Mouse (Mus musculus): ENCODE data around the gene Cpne8. TPM values are rescaled to one million over a fixed set of nuclear protein-coding genes. Genes with fewer than 3 reads are reported as not detected.

Cpne8 gene
- polyA plus RNA-seq, 1 experiment = 21.4 TPM

DNA sequence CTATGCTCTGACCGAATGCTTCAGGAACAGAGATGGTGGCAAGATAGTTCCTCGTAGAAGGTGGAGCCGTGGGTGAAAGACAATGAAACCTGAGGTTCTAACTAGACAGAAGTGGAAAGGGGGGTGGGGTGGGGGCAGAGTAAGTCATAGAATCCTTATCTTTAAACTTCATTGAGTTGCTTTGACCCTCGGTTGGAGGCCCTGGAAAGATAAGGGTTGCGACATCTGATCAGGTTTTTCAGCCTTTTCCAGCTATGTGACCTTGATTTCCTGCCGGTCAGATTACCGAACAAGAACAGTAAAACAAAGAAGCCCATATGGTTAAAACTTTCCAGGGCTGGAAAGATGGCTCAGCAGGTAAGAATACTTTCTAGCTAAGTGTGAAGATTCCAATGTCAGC, 89.6 kb downstream of the Cpne8 start:
- Histone ChIP-seq H3K27ac (ENCODE audit: insufficient read depth, low read length) (no peak overlapping the region), H3K4me3 (ENCODE audit: insufficient read depth, low read length) (no peak overlapping the region), H3K4me1 (ENCODE audit: control insufficient read depth, insufficient read depth, low read length) (no peaks in the 10 kb centered on the region)
- TF ChIP-seq POLR2A (IDR thresholded peaks at IDR 0.05; ENCODE audit: low read depth, low read length) (no peak), CTCF (IDR thresholded peaks at IDR 0.05; ENCODE audit: borderline replicate concordance, insufficient read depth, low read length) (no peak)

DNA sequence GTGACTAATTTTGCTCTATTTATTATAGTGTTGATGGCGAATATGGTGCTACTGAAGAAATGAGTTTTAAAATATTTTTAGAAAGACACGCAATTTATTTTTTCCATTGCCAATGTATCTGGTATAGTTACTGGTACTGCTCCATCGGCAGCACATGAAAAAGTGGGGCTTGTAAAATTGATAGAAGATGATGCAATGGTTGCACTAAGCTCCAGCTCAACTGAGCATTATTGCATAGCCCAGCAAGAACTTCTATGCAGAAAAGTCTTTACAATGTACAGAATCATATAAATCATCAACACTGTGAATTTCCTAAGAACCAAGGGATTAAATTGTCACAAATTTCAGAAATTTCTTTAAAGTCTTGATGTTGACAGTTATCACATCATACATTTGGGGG, 101.8 kb downstream of the Cpne8 start:
- TF ChIP-seq POLR2A (IDR thresholded peaks at IDR 0.05; ENCODE audit: low read depth, low read length) = no peak
- TF ChIP-seq CTCF (IDR thresholded peaks at IDR 0.05; ENCODE audit: borderline replicate concordance, insufficient read depth, low read length) = no peak
- no peak overlapping the region for H3K4me3 ChIP-seq (ENCODE audit: insufficient read depth, low read length)
- H3K4me1 ChIP-seq (ENCODE audit: control insufficient read depth, insufficient read depth, low read length) = no peaks in the 10 kb centered on the region
- no peak overlapping the region for H3K27ac ChIP-seq (ENCODE audit: insufficient read depth, low read length)

DNA sequence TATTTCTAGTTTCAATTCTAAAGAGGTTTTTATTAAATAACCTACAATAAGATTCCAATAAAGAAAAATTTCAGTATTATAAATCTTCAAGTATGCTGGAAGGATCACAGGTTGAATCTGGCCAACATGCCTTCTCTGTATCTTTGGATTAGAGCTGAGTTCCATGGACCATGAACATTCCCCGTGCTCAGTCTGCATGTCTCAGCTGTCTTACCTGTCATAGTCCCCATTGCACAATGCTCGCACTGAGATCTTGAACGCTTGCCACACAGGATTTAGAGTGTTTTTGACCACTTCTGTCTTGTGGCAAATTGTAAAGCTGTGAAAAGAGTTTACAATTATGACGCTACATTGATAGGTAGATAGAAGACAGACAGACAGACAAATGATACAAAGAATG, 110.0 kb downstream of the Cpne8 start:
- H3K4me3 ChIP-seq (ENCODE audit: insufficient read depth, low read length) = no peak overlapping the region
- H3K27ac ChIP-seq (ENCODE audit: insufficient read depth, low read length) = no peak overlapping the region
- no peak for TF ChIP-seq CTCF (IDR thresholded peaks at IDR 0.05; ENCODE audit: borderline replicate concordance, insufficient read depth, low read length)
- no peak for TF ChIP-seq POLR2A (IDR thresholded peaks at IDR 0.05; ENCODE audit: low read depth, low read length)
- 0 out of 2 replicates have a peak, but pooled peaks cover under 1% of the 10 kb centered on the region for H3K4me1 ChIP-seq (ENCODE audit: control insufficient read depth, insufficient read depth, low read length)

DNA sequence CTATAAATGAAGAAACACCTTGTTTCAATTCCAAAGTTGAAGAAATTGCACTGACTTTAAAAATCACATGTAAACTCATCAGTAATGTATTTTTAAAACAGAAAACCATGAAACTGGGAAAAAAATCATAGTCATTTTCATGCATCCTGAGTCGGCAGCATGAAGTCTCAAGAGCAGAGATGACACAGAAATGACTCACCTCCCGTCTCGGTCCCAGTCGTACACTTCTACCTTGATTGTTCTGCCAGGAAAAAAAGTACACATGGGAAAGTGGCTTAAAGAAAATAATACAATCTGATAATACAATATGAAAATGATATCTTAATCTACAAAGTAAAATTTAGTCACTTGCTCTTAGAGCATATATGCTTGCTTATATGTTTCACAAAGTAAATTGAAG, 111.2 kb downstream of the Cpne8 start:
- Histone ChIP-seq H3K27ac (ENCODE audit: insufficient read depth, low read length) (no peak overlapping the region), H3K4me1 (ENCODE audit: control insufficient read depth, insufficient read depth, low read length) (0 out of 2 replicates have a peak, but pooled peaks cover 3% of the 10 kb centered on the region), H3K4me3 (ENCODE audit: insufficient read depth, low read length) (no peak overlapping the region)
- TF ChIP-seq POLR2A (IDR thresholded peaks at IDR 0.05; ENCODE audit: low read depth, low read length) (no peak), CTCF (IDR thresholded peaks at IDR 0.05; ENCODE audit: borderline replicate concordance, insufficient read depth, low read length) (no peak)

DNA sequence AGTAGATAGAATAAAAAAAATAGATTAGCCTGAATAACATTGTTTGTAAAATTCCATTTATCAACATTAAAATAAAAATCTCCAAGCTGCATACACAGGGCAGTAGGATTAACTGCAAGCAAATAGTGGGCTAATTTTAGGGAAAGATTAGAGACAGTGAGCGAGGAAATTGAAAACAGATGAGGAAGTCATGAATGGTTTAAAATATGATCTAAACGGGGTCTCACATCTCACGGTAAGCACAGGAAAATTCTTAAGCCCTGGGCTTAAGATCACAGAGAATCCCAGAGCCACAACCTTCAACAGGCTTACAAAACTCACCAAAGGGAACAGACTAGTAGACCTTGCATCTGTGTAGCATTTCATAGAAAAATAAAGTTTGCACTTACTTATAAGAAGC, 115.2 kb downstream of the Cpne8 start:
- Histone ChIP-seq H3K27ac (ENCODE audit: insufficient read depth, low read length) (no peak overlapping the region), H3K4me3 (ENCODE audit: insufficient read depth, low read length) (no peak overlapping the region), H3K4me1 (ENCODE audit: control insufficient read depth, insufficient read depth, low read length) (0 out of 2 replicates have a peak, but pooled peaks cover 3% of the 10 kb centered on the region)
- TF ChIP-seq POLR2A (IDR thresholded peaks at IDR 0.05; ENCODE audit: low read depth, low read length) = no peak
- no peak for TF ChIP-seq CTCF (IDR thresholded peaks at IDR 0.05; ENCODE audit: borderline replicate concordance, insufficient read depth, low read length)

DNA sequence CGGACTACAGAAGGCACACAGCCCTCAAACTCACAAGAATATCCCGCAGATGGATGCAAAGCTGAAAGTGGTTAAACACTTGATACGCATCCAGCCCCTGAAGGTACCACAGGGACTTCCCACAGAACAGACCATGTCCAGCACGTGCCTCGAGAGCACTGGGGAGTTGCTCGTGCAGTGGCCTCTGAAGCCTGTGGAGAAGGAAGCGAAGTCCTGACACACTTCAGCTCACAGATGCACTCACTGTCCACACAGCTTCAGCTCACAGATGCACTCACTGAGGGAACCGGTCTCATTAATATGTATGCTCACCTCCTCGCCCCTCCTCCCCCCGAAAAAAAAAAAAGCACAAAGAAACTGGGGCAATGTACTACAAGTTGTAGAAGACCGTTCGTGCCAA, 117.6 kb downstream of the Cpne8 start:
- TF ChIP-seq CTCF (IDR thresholded peaks at IDR 0.05; ENCODE audit: borderline replicate concordance, insufficient read depth, low read length) = no peak
- no peak for TF ChIP-seq POLR2A (IDR thresholded peaks at IDR 0.05; ENCODE audit: low read depth, low read length)
- no peak overlapping the region for H3K4me3 ChIP-seq (ENCODE audit: insufficient read depth, low read length)
- H3K27ac ChIP-seq (ENCODE audit: insufficient read depth, low read length) = no peak overlapping the region
- 0 out of 2 replicates have a peak, but pooled peaks cover 3% of the 10 kb centered on the region for H3K4me1 ChIP-seq (ENCODE audit: control insufficient read depth, insufficient read depth, low read length)

DNA sequence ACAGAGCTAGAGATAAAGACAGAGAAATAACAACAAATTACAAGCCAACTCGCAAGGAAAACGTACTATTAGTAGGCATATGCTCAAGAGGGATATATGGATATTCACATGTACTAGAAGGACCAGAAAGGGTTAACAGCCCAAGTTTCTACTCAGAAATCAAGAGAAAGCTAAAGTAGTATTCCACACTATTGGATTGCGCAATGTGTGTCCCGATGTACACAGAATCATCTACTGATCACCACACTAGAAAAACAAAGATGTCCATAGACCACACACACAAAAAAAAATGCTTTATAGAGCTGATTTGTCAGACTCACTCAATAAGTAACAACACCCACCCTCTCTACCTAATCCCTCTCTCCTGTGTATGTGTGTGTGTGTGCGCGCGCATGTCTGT, 130.6 kb downstream of the Cpne8 start:
- no peak overlapping the region for H3K27ac ChIP-seq (ENCODE audit: insufficient read depth, low read length)
- H3K4me3 ChIP-seq (ENCODE audit: insufficient read depth, low read length) = no peak overlapping the region
- TF ChIP-seq CTCF (IDR thresholded peaks at IDR 0.05; ENCODE audit: borderline replicate concordance, insufficient read depth, low read length) (no peak), POLR2A (IDR thresholded peaks at IDR 0.05; ENCODE audit: low read depth, low read length) (no peak)

DNA sequence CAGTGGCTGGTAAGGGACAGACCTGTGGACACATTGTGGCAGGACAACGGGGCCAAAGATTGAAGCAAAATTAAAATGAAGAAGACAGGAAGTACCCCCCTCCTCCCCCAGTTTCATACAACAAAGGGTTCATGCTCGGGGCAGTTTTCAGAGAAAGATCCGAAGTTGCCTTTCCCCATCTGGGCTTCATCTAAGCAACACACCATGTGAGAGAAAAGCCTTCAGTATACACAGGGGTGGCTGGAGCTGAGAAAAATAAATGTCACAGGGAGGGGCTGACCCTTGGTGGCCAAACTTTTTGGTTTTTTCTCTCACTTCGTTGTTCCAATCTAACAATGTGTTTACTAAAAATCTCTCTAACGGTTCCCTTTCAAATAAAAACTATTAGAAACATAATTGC, 135.8 kb downstream of the Cpne8 start:
- TF ChIP-seq CTCF (IDR thresholded peaks at IDR 0.05; ENCODE audit: borderline replicate concordance, insufficient read depth, low read length) = no peak
- TF ChIP-seq POLR2A (IDR thresholded peaks at IDR 0.05; ENCODE audit: low read depth, low read length) = no peak
- Histone ChIP-seq H3K4me3 (ENCODE audit: insufficient read depth, low read length) (no peak overlapping the region), H3K27ac (ENCODE audit: insufficient read depth, low read length) (no peak overlapping the region), H3K4me1 (ENCODE audit: control insufficient read depth, insufficient read depth, low read length) (no peaks in the 10 kb centered on the region)

More for the DNA sequence above, 130.6 kb downstream of the Cpne8 start:
- H3K4me1 ChIP-seq (ENCODE audit: control insufficient read depth, insufficient read depth, low read length) = no peaks in the 10 kb centered on the region

DNA sequence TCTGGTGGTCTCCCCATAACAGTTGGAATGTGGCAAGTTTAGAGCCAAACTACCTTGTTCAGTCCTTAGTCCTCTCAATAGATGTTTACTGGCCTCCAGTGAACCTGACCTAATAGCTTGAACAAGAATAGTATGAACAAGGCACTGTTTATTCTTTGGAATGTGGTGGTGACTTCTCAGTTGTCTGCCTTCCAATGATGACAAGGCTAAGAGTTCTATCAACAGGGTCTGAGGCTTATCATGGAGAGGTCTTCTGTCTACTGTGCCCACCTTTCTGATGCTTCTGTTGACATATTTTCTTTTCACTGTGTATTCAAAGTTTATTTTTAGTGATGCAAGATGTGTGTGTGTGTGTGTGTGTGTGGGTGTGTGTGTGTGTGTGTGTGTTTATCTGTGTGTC, 137.1 kb downstream of the Cpne8 start:
- H3K27ac ChIP-seq (ENCODE audit: insufficient read depth, low read length) = no peak overlapping the region
- no peak overlapping the region for H3K4me3 ChIP-seq (ENCODE audit: insufficient read depth, low read length)
- no peak for TF ChIP-seq CTCF (IDR thresholded peaks at IDR 0.05; ENCODE audit: borderline replicate concordance, insufficient read depth, low read length)
- no peaks in the 10 kb centered on the region for H3K4me1 ChIP-seq (ENCODE audit: control insufficient read depth, insufficient read depth, low read length)

DNA sequence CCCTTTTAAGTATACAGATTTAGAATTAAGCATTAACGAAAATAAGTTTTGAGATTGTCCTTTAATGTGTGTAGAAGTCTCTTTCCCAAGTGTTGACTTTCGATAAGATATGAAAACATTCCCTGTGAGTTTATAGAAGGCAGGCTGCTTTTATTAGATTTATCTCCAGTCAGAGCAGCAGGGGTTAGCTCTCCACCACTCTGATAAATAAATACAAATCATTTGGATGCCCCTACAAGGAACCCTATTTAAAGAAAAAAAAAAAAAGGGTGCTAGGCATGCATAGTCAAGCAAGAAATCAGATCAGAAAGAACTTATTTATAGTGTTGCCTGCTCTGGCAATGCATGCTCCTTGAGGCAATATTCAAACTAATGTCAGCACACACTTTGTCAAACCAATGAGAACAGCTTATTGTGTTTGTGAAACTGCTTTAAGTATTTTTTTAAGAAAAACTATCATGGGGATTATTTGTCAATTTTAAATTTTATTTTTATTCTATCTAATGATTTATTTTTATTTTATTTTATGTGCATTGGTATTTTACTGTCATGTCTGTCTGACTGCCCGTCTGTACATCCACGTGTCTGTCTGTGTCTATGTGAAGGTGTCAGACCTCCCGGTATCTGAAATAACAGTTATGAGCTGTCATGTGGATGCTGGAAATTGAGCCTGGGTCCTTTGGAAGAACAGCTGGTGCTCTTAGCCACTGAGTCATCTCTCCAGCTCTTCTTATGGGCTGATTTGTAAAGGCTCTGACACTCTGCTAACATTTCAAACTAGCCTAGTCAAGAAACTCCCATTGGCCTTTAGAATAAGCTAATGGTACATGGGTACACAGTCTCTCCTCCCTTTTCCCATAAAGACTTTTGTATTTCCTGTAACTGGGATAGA, 142.7 kb downstream of the Cpne8 start:
- Histone ChIP-seq H3K4me1 (ENCODE audit: control insufficient read depth, insufficient read depth, low read length) (no peaks in the 10 kb centered on the region), H3K27ac (ENCODE audit: insufficient read depth, low read length) (no peak overlapping the region)
- no peak for TF ChIP-seq POLR2A (IDR thresholded peaks at IDR 0.05; ENCODE audit: low read depth, low read length)
- TF ChIP-seq CTCF (IDR thresholded peaks at IDR 0.05; ENCODE audit: borderline replicate concordance, insufficient read depth, low read length) = no peak

More for the DNA sequence above, 142.7 kb downstream of the Cpne8 start:
- H3K4me3 ChIP-seq (ENCODE audit: insufficient read depth, low read length) = no peak overlapping the region

All from embryonic fibroblast, embryonic 13.5 days (primary cell).